Mouse (Mus musculus) adrenal gland, adult 10 weeks (tissue): ENCODE data around the gene Gm10192. TPM values are rescaled to one million over a fixed set of nuclear protein-coding genes. Genes with fewer than 3 reads are reported as not detected.

Source experiments
- polyA plus RNA-seq: library from polyadenylated mRNA; stranded (reverse); fragments of 350-450 nt; fragmentation: Illumina TruSeq; extraction: RNeasy Lipid Tissue Mini Kit (QIAGEN cat#74804); gene quantifications from one replicate; pipeline ENCODE4 v1.2.3, GENCODE M21; 2014; ENCODE audit warnings: low read depth, low replicate concordance

The Gm10192 gene
- polyA plus RNA-seq: not detected

DNA sequence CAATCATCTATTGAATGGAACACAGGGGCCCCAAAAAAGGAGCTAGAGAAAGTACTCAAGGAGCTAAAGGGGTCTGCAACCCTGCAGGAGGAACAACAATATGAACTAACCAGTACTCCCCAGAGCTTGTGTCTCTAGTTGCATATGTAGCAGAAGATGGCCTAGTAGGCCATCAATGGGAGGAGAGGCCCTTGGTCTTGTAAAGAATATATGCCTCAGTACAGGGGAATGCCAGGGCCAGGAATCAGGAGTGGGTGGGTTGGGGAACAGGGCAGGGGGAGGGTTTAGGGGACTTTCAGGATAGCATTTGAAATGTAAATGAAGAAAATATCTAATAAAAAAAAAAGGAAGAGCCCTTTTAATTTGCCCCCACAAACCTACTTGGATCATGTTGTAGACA, at the start of gene Gm10192:
TSS of gene Gm10192 (minus strand) at position 101 of the 400 bp plus-strand sequence.

